Mouse (Mus musculus) inflammation-experienced regulatory T-cells, adult 6 months (primary cell): ENCODE data around the gene Nckap1l. TPM values are rescaled to one million over a fixed set of nuclear protein-coding genes. Genes with fewer than 3 reads are reported as not detected.

Experiments
- ATAC-seq: one replicate; pipeline ENCODE4 v1.8.0; 2017
- polyA plus RNA-seq, 3 experiments: library from polyadenylated mRNA; unstranded; fragments of 100-300 nt; shearing (Covaris generic); gene quantifications; one replicate each; pipeline ENCODE4 v1.2.1; 2017

The Nckap1l gene
- polyA plus RNA-seq, 3 experiments from 2014 or later, result 78.2 to 92.5 (median 81.4) TPM

DNA sequence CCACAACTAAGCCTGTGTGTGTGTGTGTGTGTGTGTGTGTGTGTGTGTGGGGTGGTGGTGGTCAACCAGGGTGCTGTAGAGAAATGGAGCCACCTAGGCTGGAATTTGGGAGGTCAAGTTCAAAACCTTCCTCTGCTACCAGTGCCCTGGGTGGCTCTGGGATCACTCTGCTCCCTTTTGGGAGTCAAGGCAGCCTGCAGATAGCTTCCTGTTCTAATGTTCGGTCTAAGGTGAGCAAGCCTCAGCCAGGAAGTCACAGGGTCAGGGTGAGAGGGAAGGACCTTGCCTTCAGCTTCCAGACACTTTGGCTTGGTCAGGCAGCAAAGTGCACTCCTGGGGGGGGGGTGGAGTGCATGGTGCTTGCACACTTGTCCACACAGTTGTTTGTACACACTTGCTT, 87.1 kb downstream of the Nckap1l start:
- ATAC-seq, result no peak

DNA sequence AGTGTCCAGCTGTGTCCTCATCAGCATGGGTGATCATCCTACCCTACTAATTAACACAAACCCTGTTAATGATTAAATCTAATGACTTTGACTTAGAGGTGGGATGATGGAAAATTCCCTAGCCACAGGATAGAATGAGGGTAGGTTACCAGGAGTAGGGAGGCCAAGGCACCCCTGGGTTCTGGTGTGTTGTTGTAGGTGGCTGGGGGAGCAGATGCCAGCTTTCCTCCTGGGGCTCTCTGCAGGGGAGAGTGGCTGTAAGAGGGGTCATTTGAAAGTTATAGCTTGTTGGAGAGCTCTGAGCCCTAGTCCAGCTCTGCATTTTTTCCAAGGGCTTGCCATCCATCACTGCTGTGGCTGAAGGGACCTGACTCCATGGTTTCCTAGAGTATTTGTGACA, 88.9 kb downstream of the Nckap1l start:
- ATAC-seq, result no peak

DNA sequence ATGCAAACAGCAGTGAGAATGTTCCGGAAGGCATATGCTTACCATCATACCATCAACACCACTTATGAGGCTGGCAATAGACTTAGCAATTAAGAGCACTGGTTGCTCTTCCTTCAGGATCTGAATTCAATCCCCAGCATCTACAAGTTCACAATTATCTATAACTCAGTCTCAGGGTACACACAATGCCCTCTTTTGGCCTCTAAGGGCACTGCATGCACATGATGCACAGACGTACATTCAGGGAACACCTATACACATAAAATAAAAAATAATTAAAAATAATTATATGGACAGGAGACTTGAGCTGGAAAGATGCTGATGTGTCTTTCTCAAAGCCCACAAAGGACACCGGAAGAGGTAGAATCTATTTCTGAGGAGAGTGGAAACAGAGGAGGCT, 94.4 kb downstream of the Nckap1l start:
- no peak for ATAC-seq

Other genes starting within 250 kb of the Nckap1l start
- gene Cbx5, start 214.0 kb upstream of the Nckap1l start, polyA plus RNA-seq, result 10 to 100 TPM; 21.7 to 48.8 (median 23.8) TPM
- gene Hnrnpa1, start 213.4 kb upstream of the Nckap1l start, polyA plus RNA-seq, result 100 to 1,000 TPM; 360 to 441 (median 366) TPM
- gene Nfe2, start 195.4 kb upstream of the Nckap1l start, polyA plus RNA-seq, result 1 to 10 TPM in 2 of 3 experiments, under 1 TPM in 1; 0.96 to 1.3 (median 1.1) TPM
- gene Copz1, start 181.1 kb upstream of the Nckap1l start, polyA plus RNA-seq, result 100 to 1,000 TPM; 216 to 248 (median 223) TPM
- gene Gpr84, start 143.2 kb upstream of the Nckap1l start, polyA plus RNA-seq, result not detected
- not detected for gene Zfp385a, start 113.7 kb upstream of the Nckap1l start, polyA plus RNA-seq
- gene Itga5, start 87.0 kb upstream of the Nckap1l start, polyA plus RNA-seq, result 1 to 10 TPM in 2 of 3 experiments, under 1 TPM in 1; 0.74 to 1.8 (median 1.5) TPM
- gene Gtsf1, start 23.3 kb upstream of the Nckap1l start, polyA plus RNA-seq, result under 1 TPM in 1 of 3 experiments, not detected in 2; 0.62 TPM
- not detected for gene Gtsf2, start 5.3 kb upstream of the Nckap1l start, polyA plus RNA-seq
- 1 to 10 TPM; 2.4 to 3.4 (median 3.0) TPM for gene Pde1b, start 49.2 kb downstream of the Nckap1l start, polyA plus RNA-seq
- under 1 TPM in 1 of 3 experiments, not detected in 2; 0.51 TPM for gene Ppp1r1a, start 84.2 kb downstream of the Nckap1l start, polyA plus RNA-seq
- gene Glycam1, start 111.3 kb downstream of the Nckap1l start, polyA plus RNA-seq, result not detected